Mouse (Mus musculus): ENCODE measurements around the gene Slc2a2.
"Not testable (repeated sequence)": the region's sequence is repeated elsewhere in the genome, so short reads cannot be mapped to it uniquely, and the experiment has no call there.

The Slc2a2 gene

GRCm38 (mm10) chr3:28734712-28735111 is 37.0 kb downstream of the Slc2a2 start:
- DNase-seq (ENCODE audit: low spot score): no peak

- no peak for DNase-seq (ENCODE audit: low spot score)
These were observed 39.3 kb downstream of the Slc2a2 start for GRCm38 (mm10) chr3:28736981-28737380.

- DNase-seq (ENCODE audit: low spot score): no peak
These were observed 42.6 kb downstream of the Slc2a2 start for GRCm38 (mm10) chr3:28740353-28740752.

- no peak for DNase-seq (ENCODE audit: low spot score)
These were observed 45.5 kb downstream of the Slc2a2 start for GRCm38 (mm10) chr3:28743251-28743650.

GRCm38 (mm10) chr3:28745835-28746483 is 48.3 kb downstream of the Slc2a2 start:
- DNase-seq (ENCODE audit: low spot score): peak; percentile 81

- DNase-seq (ENCODE audit: low spot score): no peak
These were observed 50.4 kb downstream of the Slc2a2 start for GRCm38 (mm10) chr3:28748151-28748550.

- no peak for DNase-seq (ENCODE audit: low spot score)
These were observed 51.3 kb downstream of the Slc2a2 start for GRCm38 (mm10) chr3:28748956-28749355.

GRCm38 (mm10) chr3:28755477-28755876 is 57.8 kb downstream of the Slc2a2 start:
- no peak for DNase-seq (ENCODE audit: low spot score)

GRCm38 (mm10) chr3:28761225-28761789 is 63.6 kb downstream of the Slc2a2 start:
- no peak for DNase-seq (ENCODE audit: low spot score)

GRCm38 (mm10) chr3:28766935-28767334 is 69.2 kb downstream of the Slc2a2 start:
- no peak for DNase-seq (ENCODE audit: low spot score)

GRCm38 (mm10) chr3:28768222-28768621 is 70.5 kb downstream of the Slc2a2 start:
- no peak for DNase-seq (ENCODE audit: low spot score)

GRCm38 (mm10) chr3:28772919-28773318 is 75.2 kb downstream of the Slc2a2 start:
- DNase-seq (ENCODE audit: low spot score): not testable (repeated sequence)

- DNase-seq (ENCODE audit: low spot score): no peak
These were observed 77.7 kb downstream of the Slc2a2 start for GRCm38 (mm10) chr3:28775361-28775760.

GRCm38 (mm10) chr3:28775958-28776357 is 78.3 kb downstream of the Slc2a2 start:
- no peak for DNase-seq (ENCODE audit: low spot score)

- no peak for DNase-seq (ENCODE audit: low spot score)
These were observed 78.8 kb downstream of the Slc2a2 start for GRCm38 (mm10) chr3:28776491-28776890.

GRCm38 (mm10) chr3:28780511-28780910 is 82.8 kb downstream of the Slc2a2 start:
- no peak for DNase-seq (ENCODE audit: low spot score)

Measured in urinary bladder, postnatal 14 days (tissue).